Mouse (Mus musculus): ENCODE results near the gene Rsc1a1.

GRCm38 (mm10) chr4:141711250-141711649, 25.9 kb upstream of the Rsc1a1 start:
- TF ChIP-seq CTCF (IDR thresholded peaks at IDR 0.05; ENCODE audit: low read depth, low read length) (no peak), GATA1 (IDR thresholded peaks at IDR 0.05; ENCODE audit: borderline replicate concordance, low read length) (no peak), TAL1 (conservative IDR thresholded peaks at IDR 0.05; ENCODE audit: low read depth, low read length) (no peak)
